Mouse (Mus musculus): ENCODE data around the gene Palb2.

DNA sequence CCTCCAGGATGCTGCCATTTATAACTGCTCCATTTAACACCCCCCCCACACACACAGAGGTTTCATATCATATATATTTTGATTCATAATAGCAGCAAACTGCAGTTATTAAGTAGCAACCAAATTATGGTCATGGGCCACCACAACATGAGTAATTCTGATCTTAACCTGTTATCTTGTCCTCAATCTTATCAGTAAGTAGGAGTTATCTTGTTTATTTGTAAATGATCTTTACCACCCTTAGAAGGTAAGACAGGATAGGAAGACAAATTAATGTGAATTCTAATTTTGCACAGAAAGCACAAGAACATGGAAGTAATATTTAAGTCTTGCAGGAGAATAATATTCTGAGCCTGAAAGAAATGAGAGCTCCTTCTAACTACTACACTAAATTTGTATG is 951 bp downstream of the Palb2 start:
- TF ChIP-seq POLR2A (IDR thresholded peaks at IDR 0.05; ENCODE audit: insufficient read depth, low read depth, low read length) = no peak
- no peak for TF ChIP-seq CTCF (IDR thresholded peaks at IDR 0.05; ENCODE audit: insufficient read depth, low read depth, low read length)
